Mouse (Mus musculus) C2C12 (cell line): ENCODE data around the gene Pappa.

Experiments
- CTCF ChIP-seq: IDR thresholded peaks from one replicate; pipeline ENCODE4 v1.5.1; 2011; ENCODE audit not compliant: control insufficient read depth, insufficient read depth, insufficient read length
- MYOD1 ChIP-seq: IDR thresholded peaks from one replicate; pipeline ENCODE4 v1.6.1; 2011; ENCODE audit warnings: low read depth; ENCODE audit not compliant: control insufficient read depth, insufficient read length
- USF1 ChIP-seq: IDR thresholded peaks from one replicate; pipeline ENCODE4 v1.6.1; 2011; ENCODE audit warnings: low read depth, mild to moderate bottlenecking, control low read depth, moderate library complexity

GRCm38 (mm10) chr4:65341766-65342165, 217.8 kb downstream of the Pappa start:
- TF ChIP-seq CTCF (no peak), MYOD1 (no peak), USF1 (no peak)
